Mouse (Mus musculus) cerebellum, adult 2 months (tissue): ENCODE measurements around the gene Dhrs9. TPM values are rescaled to one million over a fixed set of nuclear protein-coding genes. Genes with fewer than 3 reads are reported as not detected.
"Not testable (repeated sequence)": the region's sequence is repeated elsewhere in the genome, so short reads cannot be mapped to it uniquely, and the experiment has no call there.

ENCODE experiments used
- DNase-seq, 2 experiments: peaks; one replicate each; pipeline ENCODE4 v3.0.0; 2021
- H3K27ac ChIP-seq: fragments of 200-500 bp; 2 replicates; pipeline ENCODE4 v1.5.1; 2012; ENCODE audit warnings: low read length, control low read depth, inconsistent platforms; ENCODE audit not compliant: insufficient read depth
- H3K27me3 ChIP-seq: fragments of 200-500 bp; 2 replicates; pipeline ENCODE4 v1.6.1; 2012; ENCODE audit warnings: inconsistent platforms, mild to moderate bottlenecking, low read length, moderate library complexity; ENCODE audit not compliant: control insufficient read depth, insufficient read depth
- H3K4me1 ChIP-seq: fragments of 200-500 bp; 2 replicates; pipeline ENCODE4 v1.6.1; 2011; ENCODE audit warnings: low read length; ENCODE audit not compliant: control insufficient read depth, insufficient read depth
- H3K4me3 ChIP-seq: fragments of 200-500 bp; replicated peaks from 2 replicates; pipeline ENCODE3; 2011; ENCODE audit warnings: mild to moderate bottlenecking, low read depth, low read length, control low read depth; ENCODE audit not compliant: insufficient read depth
- CTCF ChIP-seq: fragments of 200-500 bp; IDR thresholded peaks from 2 replicates; pipeline ENCODE4 v1.5.1; 2011; ENCODE audit warnings: low read depth, mild to moderate bottlenecking, control low read depth, low read length, moderate library complexity, borderline replicate concordance; ENCODE audit not compliant: insufficient read depth
- POLR2A ChIP-seq: fragments of 200-500 bp; IDR thresholded peaks from 2 replicates; pipeline ENCODE4 v1.6.1; 2011; ENCODE audit warnings: low read length, control low read depth, borderline replicate concordance; ENCODE audit not compliant: insufficient read depth
- WGBS: fragments of 180-500 bp; shearing (Covaris S2); methylation state at CpG from one replicate; pipeline ENCODE4 v1.1.7; 2018; 5-methylcytosine and 5-hydroxymethylcytosine counted together
- polyA plus RNA-seq: library from polyadenylated mRNA; depleted of rRNA; stranded (reverse); fragments of >200 nt; gene quantifications from 2 replicates; pipeline ENCODE4 v1.2.3, GENCODE M21; 2012; rRNA removed

Gene Dhrs9
- polyA plus RNA-seq = not detected in 2 replicates

DNA sequence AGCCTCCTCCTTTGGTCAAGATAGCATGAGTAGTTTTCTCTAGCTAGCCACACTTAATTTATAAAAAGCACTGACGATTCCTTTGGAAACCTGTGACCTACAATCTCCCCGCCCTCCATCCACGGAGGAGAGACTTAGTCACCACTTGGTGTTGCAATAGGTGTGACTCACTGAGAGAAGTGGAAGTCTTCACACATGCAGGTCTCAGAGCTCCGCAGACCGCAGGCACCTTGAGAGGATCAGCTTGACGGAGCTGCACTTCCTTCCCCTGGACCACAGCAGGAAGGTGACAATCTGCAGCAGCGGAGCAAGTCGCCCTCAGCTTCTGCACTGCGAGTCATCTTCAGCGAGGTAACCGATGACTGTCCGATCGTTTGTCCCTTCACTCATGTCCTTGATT lies at the start of gene Dhrs9:
Dhrs9 (plus strand) TSS at position 165 of the 400 bp plus-strand sequence.
- Histone ChIP-seq H3K4me3 (no peak within 1 kb of the TSS), H3K27ac (no peak within 1 kb of the TSS), H3K4me1 (no peaks in the 10 kb centered on the region), H3K27me3 (no peaks in the 10 kb centered on the region)
- DNase-seq = no peak
- WGBS = 86% methylated on average over 13 of the region's 13 CpGs
- TF ChIP-seq POLR2A (no peak), CTCF (no peak)

DNA sequence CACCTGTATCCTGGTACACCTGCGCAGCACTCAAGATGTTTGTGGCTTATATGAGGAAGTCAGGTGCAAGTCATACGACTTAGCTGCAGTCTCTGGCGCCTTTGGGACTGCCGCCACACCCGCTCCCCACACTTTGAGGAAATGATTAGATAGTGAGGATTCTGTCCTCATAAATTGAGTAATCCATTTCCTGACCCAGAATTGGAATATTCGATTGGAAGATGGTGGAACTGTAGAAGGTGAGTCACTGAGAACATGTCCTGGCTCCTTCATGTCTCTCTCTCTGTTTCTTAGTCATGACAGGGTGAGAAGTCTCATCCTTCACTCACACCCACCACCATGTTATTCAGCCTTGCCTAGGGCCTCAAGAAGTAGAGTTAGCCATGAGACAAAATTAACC lies 48.7 kb upstream of the Dhrs9 start:
- WGBS = 95% methylated on average over 6 of the region's 6 CpGs
- not testable (repeated sequence) for H3K4me3 ChIP-seq, DNase-seq, H3K4me1 ChIP-seq, H3K27ac ChIP-seq, H3K27me3 ChIP-seq

DNA sequence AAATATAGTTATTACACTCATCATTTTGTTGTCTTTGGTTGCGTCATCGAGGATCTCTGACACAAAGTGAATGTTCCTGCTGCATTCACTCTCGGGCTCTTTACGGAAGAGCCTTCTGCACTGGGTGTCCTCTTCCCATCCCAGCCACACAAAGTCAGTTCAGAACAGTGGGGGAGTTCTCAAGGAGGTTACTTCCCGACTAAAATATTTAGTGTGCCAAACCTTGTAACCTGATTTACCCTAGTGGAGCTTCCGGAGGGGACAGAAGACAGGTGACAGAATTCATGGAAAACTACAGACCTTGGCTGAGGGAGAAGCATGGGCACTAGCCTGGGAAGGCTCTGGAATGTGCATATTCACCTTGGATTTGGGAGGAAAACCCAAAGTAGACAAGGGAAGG lies 38.7 kb upstream of the Dhrs9 start:
- Histone ChIP-seq H3K4me1 (no peaks in the 10 kb centered on the region), H3K27me3 (no peaks in the 10 kb centered on the region), H3K27ac (no peak overlapping the region), H3K4me3 (no peak overlapping the region)
- TF ChIP-seq CTCF (no peak), POLR2A (no peak)
- 92% methylated on average over 6 of the region's 6 CpGs for WGBS
- DNase-seq = no peak

DNA sequence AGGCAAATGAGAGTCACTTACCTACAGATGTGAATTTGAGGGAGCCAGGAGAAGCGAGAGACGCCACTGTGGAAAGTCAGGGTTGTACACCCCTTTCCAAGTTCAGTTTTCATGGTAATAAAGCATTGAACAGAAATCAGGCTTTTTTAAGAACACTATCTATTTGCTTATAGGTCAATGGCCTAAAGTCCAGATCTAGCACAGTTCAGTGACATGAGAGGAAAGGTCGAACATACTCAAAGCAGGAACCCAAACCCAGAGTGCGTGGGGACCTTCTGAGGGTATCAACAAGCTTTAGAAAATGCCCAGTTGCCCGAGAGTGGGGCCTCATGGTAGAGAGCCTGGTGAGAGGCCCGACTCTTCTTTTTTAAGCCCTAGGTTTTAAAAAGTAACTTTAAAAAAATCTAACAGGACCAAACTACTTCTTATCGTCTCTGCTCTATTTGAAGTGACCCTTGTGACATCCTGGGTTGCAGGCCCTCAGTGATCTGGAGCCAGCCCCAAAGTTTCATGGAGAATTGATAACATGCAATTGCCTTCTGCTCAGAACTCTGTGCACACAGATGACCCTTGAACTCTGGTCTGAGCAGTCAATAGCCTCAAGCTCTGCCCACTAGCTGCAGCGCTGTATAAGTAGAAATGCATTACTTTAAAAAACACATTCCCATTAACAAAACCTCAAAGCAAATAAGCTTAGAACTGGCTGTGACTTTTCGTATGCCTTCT lies 37.6 kb upstream of the Dhrs9 start, which contains the start of gene Abcb11:
Abcb11 (minus strand) TSS at position 121 of the 726 bp plus-strand sequence.
- no peaks in the 10 kb centered on the region for H3K27me3 ChIP-seq
- 90% methylated on average over 9 of the region's 9 CpGs for WGBS

DNA sequence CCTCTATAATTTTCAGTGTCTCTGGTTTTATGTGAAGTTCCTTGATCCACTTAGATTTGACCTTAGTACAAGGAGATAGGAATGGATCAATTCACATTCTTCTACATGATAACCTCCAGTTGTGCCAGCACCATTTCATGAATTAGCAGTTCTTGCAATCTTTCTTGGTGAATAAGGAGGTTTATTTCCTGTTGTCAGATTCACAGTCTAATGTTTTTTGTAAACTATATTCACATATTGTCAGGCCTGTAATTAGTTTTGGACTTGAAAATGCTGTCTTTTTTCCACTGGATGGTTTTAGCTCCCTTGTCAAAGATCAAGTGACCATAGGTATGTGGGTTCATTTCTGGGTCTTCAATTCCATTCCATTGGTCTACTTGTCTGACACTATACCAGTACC lies 24.8 kb upstream of the Dhrs9 start:
- DNase-seq, H3K27ac ChIP-seq, H3K27me3 ChIP-seq, H3K4me1 ChIP-seq, H3K4me3 ChIP-seq: not testable (repeated sequence)

More for the DNA sequence above, 37.6 kb upstream of the Dhrs9 start, which contains the start of gene Abcb11:
- Histone ChIP-seq H3K4me3 (no peak within 1 kb of the TSS), H3K27ac (no peak within 1 kb of the TSS), H3K4me1 (no peaks in the 10 kb centered on the region)
- DNase-seq = no peak
- TF ChIP-seq CTCF = no peak
- no peak for TF ChIP-seq POLR2A

DNA sequence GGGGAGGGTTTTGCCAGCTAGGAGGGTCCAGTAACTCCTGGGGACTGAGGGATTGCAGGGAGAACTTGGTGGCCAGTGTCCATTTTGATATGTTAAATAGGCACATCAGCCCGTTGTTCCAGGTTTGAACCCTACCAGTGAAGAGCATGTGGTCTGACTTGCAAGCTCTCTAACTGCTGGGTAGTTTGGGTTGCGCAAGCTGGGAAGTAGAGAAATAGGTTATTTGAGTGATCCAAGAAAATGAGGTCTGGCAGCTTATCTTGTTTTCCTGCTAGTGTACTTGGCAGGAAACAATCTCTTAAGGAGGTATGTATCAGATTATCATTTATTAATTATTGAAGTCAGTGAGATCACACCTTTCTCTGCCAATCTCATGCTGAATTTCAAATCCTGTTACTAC lies 15.4 kb upstream of the Dhrs9 start:
- no peaks in the 10 kb centered on the region for H3K4me1 ChIP-seq
- H3K4me3 ChIP-seq = no peak overlapping the region
- no peaks in the 10 kb centered on the region for H3K27me3 ChIP-seq
- WGBS = 85% methylated on average over 2 of the region's 2 CpGs
- no peak for DNase-seq
- no peak overlapping the region for H3K27ac ChIP-seq
- no peak for TF ChIP-seq POLR2A

DNA sequence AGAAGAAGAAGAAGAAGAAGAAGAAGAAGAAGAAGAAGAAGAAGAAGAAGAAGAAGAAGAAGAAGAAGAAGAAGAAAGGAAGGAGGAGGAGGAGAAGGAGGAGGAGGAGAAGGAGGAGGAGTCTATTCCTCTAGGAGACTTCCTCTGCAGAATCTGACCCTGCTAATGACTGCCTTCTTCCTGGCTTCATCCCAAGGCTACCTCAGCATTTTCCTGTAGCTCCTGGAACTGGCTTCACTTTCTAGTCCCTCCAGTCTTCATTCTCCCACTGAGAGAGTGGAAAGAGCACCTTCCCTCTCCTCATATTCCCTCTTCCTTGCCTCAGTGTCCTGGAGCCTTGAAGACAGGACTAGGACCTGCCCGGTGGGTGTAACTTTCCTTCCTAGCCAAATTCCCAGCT lies 15.0 kb upstream of the Dhrs9 start:
- no peak overlapping the region for H3K27ac ChIP-seq
- H3K4me1 ChIP-seq = no peaks in the 10 kb centered on the region
- H3K27me3 ChIP-seq = no peaks in the 10 kb centered on the region
- DNase-seq = no peak
- H3K4me3 ChIP-seq = no peak overlapping the region
- 96% methylated on average over 1 of the region's 1 CpGs for WGBS
- TF ChIP-seq CTCF (no peak), POLR2A (no peak)

DNA sequence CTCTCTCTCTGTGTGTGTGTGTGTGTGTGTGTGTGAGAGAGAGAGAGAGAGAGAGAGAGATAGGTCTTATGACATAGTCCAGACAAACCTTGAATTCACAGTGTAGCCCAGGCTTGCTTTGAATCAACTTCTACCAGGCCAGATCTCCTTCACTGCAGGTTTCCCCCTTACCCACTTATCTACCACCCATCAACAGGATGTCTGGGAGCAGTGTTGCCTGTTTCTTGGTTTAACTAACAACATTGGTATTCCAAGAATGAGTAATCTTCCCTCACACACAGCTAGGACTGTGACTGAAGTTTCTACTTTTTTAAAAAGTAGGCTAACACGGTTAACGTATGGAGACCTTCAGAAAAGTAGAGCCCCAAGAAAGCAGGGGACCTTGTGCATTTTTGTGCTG lies 3.5 kb upstream of the Dhrs9 start:
- Histone ChIP-seq H3K27ac (no peak overlapping the region), H3K27me3 (no peaks in the 10 kb centered on the region), H3K4me3 (no peak overlapping the region), H3K4me1 (no peaks in the 10 kb centered on the region)
- no peak for DNase-seq
- TF ChIP-seq CTCF (no peak), POLR2A (no peak)
- 94% methylated on average over 2 of the region's 2 CpGs for WGBS
